Comparison of ENCODE assay signal across 8 mouse cellular contexts in the genomic region with DNA sequence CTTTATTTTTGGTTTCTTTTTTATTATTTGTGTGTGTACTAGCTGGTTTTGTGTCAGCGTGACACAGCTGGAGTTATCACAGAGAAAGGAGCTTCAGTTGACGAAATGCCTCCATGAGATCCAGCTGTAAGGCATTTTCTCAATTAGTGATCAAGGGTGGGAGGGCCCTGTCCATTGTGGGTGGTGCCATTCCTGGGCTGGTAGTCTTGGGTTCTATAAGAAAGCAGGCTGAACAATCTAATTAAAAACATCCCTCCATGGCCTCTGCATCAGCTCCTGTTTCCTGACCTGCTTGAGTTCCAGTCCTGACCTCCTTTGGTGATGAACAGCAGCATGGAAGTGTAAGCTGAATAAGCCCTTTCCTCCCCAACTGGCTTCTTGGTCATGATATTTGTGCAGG. TPM values are rescaled to one million over a fixed set of nuclear protein-coding genes. Genes with fewer than 3 reads are reported as not detected.
DNase-seq lines count a peak whose midpoint lies in the region; ATAC-seq and TF ChIP-seq lines count a peak whose summit lies in the region.
"Not testable (repeated sequence)": the region's sequence is repeated elsewhere in the genome, so short reads cannot be mapped to it uniquely, and the experiment has no call there.

No protein-coding gene starts in this region.

- H3K27ac ChIP-seq in ES-Bruce4 (ENCODE audit: insufficient read depth, low read length), result peak overlapping the region; percentile 39; the same call in 1 of the 2 replicates
- H3K27ac ChIP-seq in embryonic facial prominence, embryonic 11.5 days (replicated peaks; ENCODE audit: low read depth, low read length); hindbrain, embryonic 10.5 days: not testable (repeated sequence)
- H3K27ac ChIP-seq in embryonic fibroblast, embryonic 13.5 days (ENCODE audit: insufficient read depth, low read length), result peak overlapping the region; percentile 74
- H3K27ac ChIP-seq in forebrain, postnatal 0 days (ENCODE audit: low read depth, low read length), result peak overlapping the region; percentile 51; the same call in 1 of the 2 replicates
- H3K27ac ChIP-seq in left cerebral cortex, adult 2 months, result peak overlapping the region; percentile 71

- H3K9ac ChIP-seq in ES-Bruce4 (ENCODE audit: low read depth, poor library complexity, severe bottlenecking); embryonic facial prominence, embryonic 11.5 days (replicated peaks; ENCODE audit: low read length); forebrain, postnatal 0 days: not testable (repeated sequence)

- peaks cover 11% of the 10 kb centered on the region for H3K36me3 ChIP-seq in ES-Bruce4 (ENCODE audit: control insufficient read depth, insufficient read depth, low read length, poor library complexity, severe bottlenecking)
- not testable (repeated sequence) for H3K36me3 ChIP-seq in embryonic facial prominence, embryonic 11.5 days (replicated peaks; ENCODE audit: control insufficient read depth, insufficient read depth, low read depth, low read length); forebrain, postnatal 0 days (ENCODE audit: insufficient read depth); myocyte (ENCODE audit: control insufficient read depth, insufficient read depth)
- peaks cover 89% of the 10 kb centered on the region for H3K36me3 ChIP-seq in hindbrain, embryonic 10.5 days

- not testable (repeated sequence) for TF ChIP-seq EP300 in ES-Bruce4 (IDR thresholded peaks at IDR 0.05; ENCODE audit: insufficient read depth, low read depth, low read length)

- peaks cover 87% of the 10 kb centered on the region for H3K79me2 ChIP-seq in myocyte (ENCODE audit: control insufficient read depth, insufficient read depth)

- WGBS in embryonic facial prominence, embryonic 11.5 days, result 38% methylated on average over 2 of the region's 2 CpGs
- WGBS in forebrain, postnatal 0 days, result 64% methylated on average over 2 of the region's 2 CpGs
- 73% methylated on average over 2 of the region's 2 CpGs for WGBS in hindbrain, embryonic 10.5 days

- TF ChIP-seq CTCF in ES-Bruce4 (IDR thresholded peaks at IDR 0.05; ENCODE audit: low read depth, low read length); embryonic fibroblast, embryonic 13.5 days (IDR thresholded peaks at IDR 0.05; ENCODE audit: borderline replicate concordance, insufficient read depth, low read length); forebrain, postnatal 0 days (IDR thresholded peaks at IDR 0.05; ENCODE audit: low read depth); left cerebral cortex, adult 2 months (IDR thresholded peaks at IDR 0.05): not testable (repeated sequence)

- H3K4me2 ChIP-seq in embryonic facial prominence, embryonic 11.5 days (ENCODE audit: low read depth, low read length); forebrain, postnatal 0 days (ENCODE audit: low read depth): not testable (repeated sequence)
- peak overlapping the region; percentile 53 for H3K4me2 ChIP-seq in myocyte (ENCODE audit: low read depth)

- peak; percentile 35 for DNase-seq in embryo, embryonic 10 days (ENCODE audit: low spot score)
- DNase-seq in embryonic facial prominence, embryonic 11.5 days (ENCODE audit: low spot score), result peak; percentile 73
- not testable (repeated sequence) for DNase-seq in forebrain, postnatal 0 days; left cerebral cortex, adult 2 months (ENCODE audit: extremely low spot score in 1 of 2, low spot score in 2 of 2)
- peak; percentile 13 for DNase-seq in hindbrain, embryonic 10.5 days (ENCODE audit: low spot score)

- H3K27me3 ChIP-seq in ES-Bruce4 (ENCODE audit: control insufficient read depth, insufficient read depth, low read length, poor library complexity, severe bottlenecking); embryonic facial prominence, embryonic 11.5 days (ENCODE audit: control insufficient read depth, insufficient read depth, low read length); forebrain, postnatal 0 days (ENCODE audit: insufficient read depth, low read length); hindbrain, embryonic 10.5 days (ENCODE audit: insufficient read depth, poor library complexity, severe bottlenecking); myocyte (ENCODE audit: control insufficient read depth, insufficient read depth, insufficient read length): not testable (repeated sequence)

- H3K9me3 ChIP-seq in ES-Bruce4 (replicated peaks; ENCODE audit: control insufficient read depth, insufficient read depth, low read length, poor library complexity, severe bottlenecking); embryonic facial prominence, embryonic 11.5 days (replicated peaks; ENCODE audit: control insufficient read depth, low read length); forebrain, postnatal 0 days (ENCODE audit: low read length); hindbrain, embryonic 10.5 days: not testable (repeated sequence)

- H3K4me3 ChIP-seq in ES-Bruce4 (ENCODE audit: low read depth, low read length); embryonic facial prominence, embryonic 11.5 days (ENCODE audit: low read depth, low read length); embryonic fibroblast, embryonic 13.5 days (ENCODE audit: insufficient read depth, low read length); forebrain, postnatal 0 days (ENCODE audit: low read depth, low read length); hindbrain, embryonic 10.5 days; left cerebral cortex, adult 2 months; myocyte: not testable (repeated sequence)

- intact Hi-C loops in left cerebral cortex, adult 2 months (cut with DNase I), result not testable (repeated sequence)

- not testable (repeated sequence) for H3K4me1 ChIP-seq in ES-Bruce4 (ENCODE audit: control insufficient read depth, insufficient read depth, low read length); embryonic facial prominence, embryonic 11.5 days (ENCODE audit: control insufficient read depth, insufficient read depth, low read length); embryonic fibroblast, embryonic 13.5 days (ENCODE audit: control insufficient read depth, insufficient read depth, low read length); forebrain, postnatal 0 days (ENCODE audit: insufficient read depth); hindbrain, embryonic 10.5 days (replicated peaks)

- not testable (repeated sequence) for H3ac ChIP-seq in myocyte (ENCODE audit: control insufficient read depth, insufficient read length)

- TF ChIP-seq POLR2A in ES-Bruce4 (IDR thresholded peaks at IDR 0.05; ENCODE audit: insufficient read depth, low read length); embryonic fibroblast, embryonic 13.5 days (IDR thresholded peaks at IDR 0.05; ENCODE audit: low read depth, low read length); myocyte (IDR thresholded peaks at IDR 0.05; ENCODE audit: insufficient read length, low read depth): not testable (repeated sequence)

- ATAC-seq in embryonic facial prominence, embryonic 11.5 days (replicated peaks; ENCODE audit: insufficient number of reproducible peaks, low FRiP score, low TSS enrichment, low read depth); forebrain, postnatal 0 days: not testable (repeated sequence)

RNA-seq across cellular contexts. Expression of gene Phf20, which starts 37.8 kb away (rescaled TPM):
- polyA plus RNA-seq in ES-Bruce4 (2011; ENCODE audit: insufficient read depth, insufficient read length, low read depth, missing spikeins), result 71.2 and 78.8 TPM in 2 replicates
- polyA plus RNA-seq in embryonic facial prominence, embryonic 11.5 days (2014; fragmentation: Nextera tagmentation; extraction: Ambion mirVana), result 88.3 and 89.2 TPM in 2 replicates
- 32.3 and 39.4 TPM in 2 replicates for polyA plus RNA-seq in embryonic fibroblast, embryonic 13.5 days (2011; ENCODE audit: insufficient read length, low read depth, missing spikeins)
- total RNA-seq in forebrain, postnatal 0 days (2014; rRNA removed), result 45.9 and 57.1 TPM in 2 replicates
- polyA plus RNA-seq in forebrain, postnatal 0 days (2015; fragmentation: Nextera tagmentation; extraction: Ambion mirVana), result 111 and 148 TPM in 2 replicates
- 68.3 and 73.4 TPM in 2 replicates for polyA plus RNA-seq in hindbrain, embryonic 10.5 days (2016; fragmentation: Nextera tagmentation; extraction: Ambion mirVana)
- 10 to 100 TPM; 82.7 to 85.6 TPM for total RNA-seq in left cerebral cortex, adult 2 months (2021)
- polyA plus RNA-seq in myocyte (2012; fragmentation: generic; extraction: Trizol), result 13.4 TPM

RNA-seq across cellular contexts. Expression of gene Rbm39, which starts 54.0 kb away (rescaled TPM):
- 478 and 518 TPM in 2 replicates for polyA plus RNA-seq in ES-Bruce4 (2011; ENCODE audit: insufficient read depth, insufficient read length, low read depth, missing spikeins)
- polyA plus RNA-seq in embryonic facial prominence, embryonic 11.5 days (2014; fragmentation: Nextera tagmentation; extraction: Ambion mirVana), result 678 and 756 TPM in 2 replicates
- polyA plus RNA-seq in embryonic fibroblast, embryonic 13.5 days (2011; ENCODE audit: insufficient read length, low read depth, missing spikeins), result 391 and 520 TPM in 2 replicates
- total RNA-seq in forebrain, postnatal 0 days (2014; rRNA removed), result 332 and 415 TPM in 2 replicates
- polyA plus RNA-seq in forebrain, postnatal 0 days (2015; fragmentation: Nextera tagmentation; extraction: Ambion mirVana), result 412 and 413 TPM in 2 replicates
- 485 and 564 TPM in 2 replicates for polyA plus RNA-seq in hindbrain, embryonic 10.5 days (2016; fragmentation: Nextera tagmentation; extraction: Ambion mirVana)
- total RNA-seq in left cerebral cortex, adult 2 months (2021), result 100 to 1,000 TPM; 286 to 301 TPM
- 53.7 TPM for polyA plus RNA-seq in myocyte (2012; fragmentation: generic; extraction: Trizol)
